Mouse (Mus musculus) CH12.LX (cell line): Measurements from ENCODE around the gene Meaf6. TPM values are rescaled to one million over a fixed set of nuclear protein-coding genes. Genes with fewer than 3 reads are reported as not detected.

Source experiments
- DNase-seq: peaks from one replicate; pipeline ENCODE4 v3.0.0-alpha.2; 2013; ENCODE audit errors: extremely low read depth
- H3K27ac ChIP-seq: 2 replicates; pipeline ENCODE4 v1.5.1; 2012; ENCODE audit warnings: low read depth, mild to moderate bottlenecking, control low read depth, moderate library complexity; ENCODE audit not compliant: insufficient read depth
- H3K27me3 ChIP-seq: replicated peaks from 2 replicates; pipeline ENCODE3; 2012; ENCODE audit warnings: inconsistent platforms
- H3K36me3 ChIP-seq, 2 experiments: replicated peaks in 1 of 2; 2 replicates each; pipeline versions ENCODE3 to v1.6.1; 2012; ENCODE audit warnings: inconsistent platforms in 1 of 2, low read length in 1 of 2, mild to moderate bottlenecking in 1 of 2, mixed read lengths in 1 of 2, moderate library complexity in 1 of 2; ENCODE audit not compliant: control insufficient read depth in 1 of 2, insufficient read depth in 1 of 2
- H3K4me1 ChIP-seq, 2 experiments: 2 replicates each; pipeline ENCODE4 v1.6.1; 2012; ENCODE audit warnings: inconsistent platforms in 1 of 2, moderate library complexity in 1 of 2; ENCODE audit not compliant: insufficient read depth in 2 of 2, control insufficient read depth in 1 of 2
- H3K4me2 ChIP-seq: 2 replicates; pipeline ENCODE4 v1.6.1; 2012; ENCODE audit warnings: low read depth, mild to moderate bottlenecking, control low read depth; ENCODE audit not compliant: poor library complexity, insufficient read depth, severe bottlenecking
- H3K4me3 ChIP-seq, 3 experiments: fragments of 150-350 bp in 1 of 3; sonication (generic) in 1 of 3; replicated peaks in 1 of 3; 2 replicates each; pipeline versions ENCODE3 to v1.5.1; 2011 to 2012; ENCODE audit warnings: low read depth in 2 of 3, low read length in 2 of 3, mild to moderate bottlenecking in 2 of 3, moderate library complexity in 2 of 3, control low read depth in 1 of 3, improper control_type of control experiment in 1 of 3, inconsistent platforms in 1 of 3, mixed read lengths in 1 of 3; ENCODE audit not compliant: poor library complexity in 1 of 3
- H3K79me2 ChIP-seq: replicated peaks from 2 replicates; pipeline ENCODE4 v1.6.1; 2012; ENCODE audit warnings: mild to moderate bottlenecking, moderate library complexity; ENCODE audit not compliant: control insufficient read depth, poor library complexity, insufficient read depth, severe bottlenecking; ENCODE audit errors: extremely low read depth
- H3K9ac ChIP-seq: 2 replicates; pipeline ENCODE4 v1.6.1; 2012; ENCODE audit warnings: low read depth, mild to moderate bottlenecking, control low read depth, moderate library complexity; ENCODE audit not compliant: insufficient read depth
- H3K9me3 ChIP-seq: replicated peaks from 2 replicates; pipeline ENCODE3; 2012; ENCODE audit warnings: low read length, inconsistent platforms, mixed read lengths
- CHD1 ChIP-seq: IDR thresholded peaks from 2 replicates; pipeline ENCODE4 v1.6.1; 2012; ENCODE audit warnings: low read depth, low read length, improper control_type of control experiment, inconsistent platforms
- CHD2 ChIP-seq: IDR thresholded peaks from 2 replicates; pipeline ENCODE4 v1.6.1; 2011; ENCODE audit warnings: low read length, improper control_type of control experiment
- CTCF ChIP-seq, 2 experiments: IDR thresholded peaks in 1 of 2; conservative IDR thresholded peaks in 1 of 2; 2 replicates each; pipeline ENCODE4 v1.5.1; 2011 to 2012; ENCODE audit warnings: low read depth in 2 of 2, low read length in 2 of 2, improper control_type of control experiment in 1 of 2, inconsistent platforms in 1 of 2, mild to moderate bottlenecking in 1 of 2, moderate library complexity in 1 of 2
- E2F4 ChIP-seq: IDR thresholded peaks from 2 replicates; pipeline ENCODE4 v1.6.1; 2011; ENCODE audit warnings: low read depth, low read length, improper control_type of control experiment; ENCODE audit not compliant: insufficient replicate concordance
- ELF1 ChIP-seq: IDR thresholded peaks from 2 replicates; pipeline ENCODE4 v1.6.1; 2014; ENCODE audit warnings: low read depth, mild to moderate bottlenecking, inconsistent platforms, low read length, improper control_type of control experiment
- ETS1 ChIP-seq: conservative IDR thresholded peaks from 2 replicates; pipeline ENCODE4 v1.6.1; 2012; ENCODE audit warnings: low read depth, mild to moderate bottlenecking, inconsistent platforms, low read length, improper control_type of control experiment, moderate library complexity
- GABPA ChIP-seq: IDR thresholded peaks from 2 replicates; pipeline ENCODE4 v1.6.1; 2012; ENCODE audit warnings: low read depth, low read length, improper control_type of control experiment, inconsistent platforms; ENCODE audit not compliant: insufficient replicate concordance
- HCFC1 ChIP-seq: IDR thresholded peaks from 2 replicates; pipeline ENCODE4 v1.6.1; 2012; ENCODE audit warnings: low read depth, mild to moderate bottlenecking, inconsistent platforms, low read length, improper control_type of control experiment
- JUN ChIP-seq: IDR thresholded peaks from 2 replicates; pipeline ENCODE4 v1.6.1; 2011; ENCODE audit warnings: low read depth, mild to moderate bottlenecking, low read length, improper control_type of control experiment, moderate library complexity; ENCODE audit not compliant: insufficient read depth
- JUND ChIP-seq: conservative IDR thresholded peaks from 2 replicates; pipeline ENCODE4 v1.6.1; 2011; ENCODE audit warnings: low read depth, low read length, improper control_type of control experiment
- MAFK ChIP-seq: IDR thresholded peaks from 2 replicates; pipeline ENCODE4 v1.6.1; 2011; ENCODE audit warnings: low read length, improper control_type of control experiment; ENCODE audit not compliant: insufficient replicate concordance
- MAZ ChIP-seq: IDR thresholded peaks from 2 replicates; pipeline ENCODE4 v1.6.1; 2012; ENCODE audit warnings: low read depth, mild to moderate bottlenecking, inconsistent platforms, low read length, improper control_type of control experiment, moderate library complexity
- MEF2A ChIP-seq: IDR thresholded peaks from 2 replicates; pipeline ENCODE4 v1.6.1; 2014; ENCODE audit warnings: low read depth, mild to moderate bottlenecking, inconsistent platforms, low read length, improper control_type of control experiment, borderline replicate concordance
- MXI1 ChIP-seq: IDR thresholded peaks from 2 replicates; pipeline ENCODE4 v1.6.1; 2011; ENCODE audit warnings: mild to moderate bottlenecking, low read depth, low read length, improper control_type of control experiment
- MYC ChIP-seq: IDR thresholded peaks from 2 replicates; pipeline ENCODE4 v1.6.1; 2011; ENCODE audit warnings: low read depth, mild to moderate bottlenecking, improper control_type of control experiment, low read length
- NRF1 ChIP-seq: IDR thresholded peaks from 2 replicates; pipeline ENCODE4 v1.6.1; 2014; ENCODE audit warnings: low read depth, mild to moderate bottlenecking, inconsistent platforms, low read length, improper control_type of control experiment, moderate library complexity
- PAX5 ChIP-seq: IDR thresholded peaks from 2 replicates; pipeline ENCODE4 v1.6.1; 2012; ENCODE audit warnings: low read length, inconsistent platforms, mixed read lengths
- POLR2A ChIP-seq: IDR thresholded peaks from 2 replicates; pipeline ENCODE4 v1.6.1; 2011; ENCODE audit warnings: low read depth, mild to moderate bottlenecking, improper control_type of control experiment, low read length
- POLR2AphosphoS2 ChIP-seq: IDR thresholded peaks from 2 replicates; pipeline ENCODE4 v1.6.1; 2011; ENCODE audit warnings: low read depth, low read length, improper control_type of control experiment
- RAD21 ChIP-seq: IDR thresholded peaks from 2 replicates; pipeline ENCODE4 v1.6.1; 2011; ENCODE audit warnings: low read depth, mild to moderate bottlenecking, low read length, improper control_type of control experiment, moderate library complexity
- RCOR1 ChIP-seq: conservative IDR thresholded peaks from 2 replicates; pipeline ENCODE4 v1.6.1; 2012; ENCODE audit warnings: low read depth, mild to moderate bottlenecking, inconsistent platforms, low read length, improper control_type of control experiment
- SMC3 ChIP-seq: IDR thresholded peaks from 2 replicates; pipeline ENCODE4 v1.6.1; 2011; ENCODE audit warnings: low read depth, low read length, improper control_type of control experiment
- TCF12 ChIP-seq: IDR thresholded peaks from 2 replicates; pipeline ENCODE4 v1.6.1; 2014; ENCODE audit warnings: low read depth, mild to moderate bottlenecking, inconsistent platforms, low read length, improper control_type of control experiment
- UBTF ChIP-seq: IDR thresholded peaks from 2 replicates; pipeline ENCODE4 v1.6.1; 2012; ENCODE audit warnings: low read depth, mild to moderate bottlenecking, inconsistent platforms, low read length, improper control_type of control experiment, moderate library complexity
- USF1 ChIP-seq: IDR thresholded peaks from 2 replicates; pipeline ENCODE4 v1.6.1; 2014; ENCODE audit warnings: low read depth, mild to moderate bottlenecking, inconsistent platforms, low read length, improper control_type of control experiment
- USF2 ChIP-seq: conservative IDR thresholded peaks from 2 replicates; pipeline ENCODE4 v1.6.1; 2011; ENCODE audit warnings: low read depth, low read length, improper control_type of control experiment
- ZC3H11A ChIP-seq: IDR thresholded peaks from 2 replicates; pipeline ENCODE4 v1.6.1; 2012; ENCODE audit warnings: low read depth, mild to moderate bottlenecking, inconsistent platforms, low read length, improper control_type of control experiment
- ZKSCAN1 ChIP-seq: IDR thresholded peaks from 2 replicates; pipeline ENCODE4 v1.6.1; 2012; ENCODE audit warnings: low read depth, inconsistent platforms, low read length, improper control_type of control experiment, borderline replicate concordance
- ZMIZ1 ChIP-seq: IDR thresholded peaks from 2 replicates; pipeline ENCODE4 v1.6.1; 2012; ENCODE audit warnings: low read depth, mild to moderate bottlenecking, inconsistent platforms, low read length, improper control_type of control experiment
- dilution Hi-C: fragments of 300-500 bp; cut with MboI; formaldehyde crosslinking; loops from 2 replicates; pipeline ENCODE4 v1.14.3; 2020; ENCODE audit warnings: low sequenced_read_pairs; ENCODE audit not compliant: extremely low pct_unique_long_range_greater_than_20kb, extremely low pct_ligation_motif_present
- in situ Hi-C: fragments of 300-500 bp; cut with MboI; formaldehyde crosslinking; loops from 3 replicates; pipeline ENCODE4 v1.14.3; 2019; ENCODE audit warnings: low sequenced_read_pairs, low pct_ligation_motif_present, low pct_unique_long_range_greater_than_20kb, mixed read lengths
- polyA plus RNA-seq: library from polyadenylated mRNA; unstranded; fragments of >175 nt; gene quantifications from 2 replicates; pipeline ENCODE4 v1.2.1, GENCODE M21; 2012; ENCODE audit warnings: low read depth; ENCODE audit not compliant: insufficient read length
- total RNA-seq, 2 experiments: library from RNA; depleted of rRNA; stranded (reverse); fragments of 300-350 nt in 1 of 2; fragments of >200 nt in 1 of 2; gene quantifications; 2 replicates each; pipeline ENCODE4 v1.2.3; 2012 to 2014

The Meaf6 gene
- total and polyA plus RNA-seq, 3 experiments = 26.4 to 52.8 (median 29.3) TPM

- no peak for DNase-seq
- Histone ChIP-seq H3K27me3 (peaks cover 55% of the 10 kb centered on the region), H3K4me3 (no peak overlapping the region), H3K9me3 (peaks cover 11% of the 10 kb centered on the region), H3K27ac (no peak overlapping the region), H3K79me2 (no peaks in the 10 kb centered on the region), H3K9ac (no peak overlapping the region), H3K4me2 (no peak overlapping the region), H3K4me1 (no peaks in the 10 kb centered on the region), H3K36me3 (no peaks in the 10 kb centered on the region)
- in situ Hi-C loops (no loop called here), dilution Hi-C loops (no loop called here)
- TF ChIP-seq MYC (no peak), ZMIZ1 (no peak), MAZ (no peak), RCOR1 (no peak), MXI1 (no peak), CTCF (conservative IDR thresholded peaks at IDR 0.05 in 1 of 2, IDR thresholded peaks at IDR 0.05 in 1 of 2; ENCODE audit: low read depth in 2 of 2, low read length in 2 of 2) (no peak), ETS1 (no peak), MAFK (no peak), PAX5 (no peak), USF1 (no peak), GABPA (no peak), E2F4 (no peak), MEF2A (no peak), ZC3H11A (no peak), JUN (no peak), TCF12 (no peak), CHD2 (no peak), RAD21 (no peak), JUND (no peak), SMC3 (no peak)
These were observed 59.3 kb downstream of the Meaf6 start for GRCm38 (mm10) chr4:125144211-125144610.

GRCm38 (mm10) chr4:125144627-125145026, 59.7 kb downstream of the Meaf6 start:
- DNase-seq = no peak
- Histone ChIP-seq H3K4me1 (no peaks in the 10 kb centered on the region), H3K27me3 (peaks cover 59% of the 10 kb centered on the region)
- in situ Hi-C loops = no loop called here
- TF ChIP-seq POLR2AphosphoS2 = no peak
- no peak for TF ChIP-seq ZMIZ1
- TF ChIP-seq ELF1 = no peak
- TF ChIP-seq HCFC1 = no peak
- TF ChIP-seq ZC3H11A = no peak
- no peak for TF ChIP-seq POLR2A
- no peak for TF ChIP-seq CHD1
- TF ChIP-seq MEF2A = no peak
- no peak for TF ChIP-seq GABPA
- TF ChIP-seq SMC3 = no peak
- no peak for TF ChIP-seq MAFK
- no peak for TF ChIP-seq RCOR1
- TF ChIP-seq UBTF = no peak
- TF ChIP-seq USF1 = no peak
- TF ChIP-seq RAD21 = no peak
- no peak for TF ChIP-seq ZKSCAN1
- no peak for TF ChIP-seq NRF1
- no peak for TF ChIP-seq USF2
- TF ChIP-seq, all 38 proteins: peak for 0
- peaks cover 11% of the 10 kb centered on the region for H3K9me3 ChIP-seq
- H3K9ac ChIP-seq = no peak overlapping the region
- no peak overlapping the region for H3K4me3 ChIP-seq
- H3K79me2 ChIP-seq = no peaks in the 10 kb centered on the region
- no peaks in the 10 kb centered on the region for H3K36me3 ChIP-seq
- no peak overlapping the region for H3K27ac ChIP-seq
- dilution Hi-C loops = no loop called here
- no peak overlapping the region for H3K4me2 ChIP-seq
